Mouse (Mus musculus) left cerebral cortex, postnatal 36 days (tissue): ENCODE data around the gene Rabgef1. TPM values are rescaled to one million over a fixed set of nuclear protein-coding genes. Genes with fewer than 3 reads are reported as not detected.
"Not testable (repeated sequence)": the region's sequence is repeated elsewhere in the genome, so short reads cannot be mapped to it uniquely, and the experiment has no call there.

Experiments
- DNase-seq, 2 experiments: peaks; one replicate each; pipeline ENCODE4 v3.0.0; 2021 to 2022; ENCODE audit warnings: low spot score in 2 of 2, mixed read lengths in 1 of 2
- intact Hi-C: fragments of 180-260 bp; cut with DNase I; formaldehyde crosslinking; loops from one replicate; pipeline ENCODE4 v1.15.1; 2025
- total RNA-seq, 2 experiments: library from RNA; stranded (reverse); gene quantifications; 2 replicates each; pipeline ENCODE4 v1.2.3; 2021

Gene Rabgef1
- total RNA-seq, 2 experiments from 2014 or later, result 58.6 to 59.7 TPM

DNA sequence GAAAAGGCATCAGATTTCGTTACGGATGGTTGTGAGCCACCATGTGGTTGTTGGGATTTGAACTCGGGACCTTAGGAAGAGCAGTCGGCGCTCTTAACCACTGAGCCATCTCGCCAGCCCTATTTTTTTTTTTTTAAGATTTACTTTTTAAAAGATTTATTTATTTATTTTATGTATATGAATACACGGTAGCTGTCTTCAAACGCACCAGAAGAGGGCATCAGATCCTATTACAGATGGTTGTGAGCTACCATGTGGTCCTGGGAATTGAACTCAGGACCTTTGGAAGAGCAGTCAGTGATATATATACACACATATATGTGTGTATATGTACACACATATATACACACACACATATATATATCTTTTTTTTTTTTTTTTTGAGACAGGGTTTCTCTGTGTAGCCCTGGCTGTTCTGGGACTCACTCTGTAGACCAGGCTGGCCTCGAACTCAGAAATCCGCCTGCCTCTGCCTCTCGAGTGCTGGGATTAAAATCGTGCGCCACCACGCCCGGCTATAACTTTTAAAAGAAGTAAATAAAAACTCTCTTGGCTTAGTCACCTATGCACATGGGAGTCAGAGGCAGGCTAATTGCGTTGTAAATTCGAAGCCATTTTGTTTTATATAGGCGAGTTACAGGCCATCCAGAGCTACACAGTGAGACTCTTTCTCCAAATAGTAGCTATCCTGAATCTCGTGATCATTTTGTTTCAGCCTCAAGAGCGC lies 84.4 kb downstream of the Rabgef1 start:
- DNase-seq, intact Hi-C loops: not testable (repeated sequence)

DNA sequence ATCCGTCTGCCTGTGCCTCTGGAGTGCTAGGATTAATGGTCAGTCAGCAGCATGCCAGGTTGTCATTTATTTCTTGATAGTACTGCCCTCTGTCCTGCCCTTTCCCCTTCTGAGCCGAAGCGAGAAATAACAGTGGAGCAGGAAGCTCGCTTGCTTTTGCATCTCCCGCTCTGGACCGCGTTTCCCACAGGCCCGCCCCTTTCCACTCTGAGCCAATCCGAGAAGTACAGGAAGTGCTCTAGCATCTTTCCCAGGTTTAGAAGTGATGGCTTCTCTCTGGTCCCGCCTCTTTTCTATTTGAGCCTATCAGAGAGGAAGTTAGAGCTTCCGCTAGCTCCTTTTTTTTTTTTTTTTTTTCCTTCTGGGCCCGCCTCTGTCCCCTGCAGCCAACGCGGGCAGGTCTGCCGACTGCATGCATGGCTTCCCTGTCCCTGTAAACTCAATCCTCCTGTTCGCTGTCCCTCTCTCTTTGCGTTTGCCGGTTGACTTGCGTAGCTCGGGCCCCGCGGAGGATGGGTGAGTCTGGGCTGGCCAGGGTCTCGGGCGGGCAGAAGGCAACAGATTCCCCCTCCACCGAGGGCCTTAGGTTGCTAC lies 85.2 kb downstream of the Rabgef1 start:
- DNase-seq, result peak; percentile 89 to 92
- intact Hi-C loops, result no loop called here

DNA sequence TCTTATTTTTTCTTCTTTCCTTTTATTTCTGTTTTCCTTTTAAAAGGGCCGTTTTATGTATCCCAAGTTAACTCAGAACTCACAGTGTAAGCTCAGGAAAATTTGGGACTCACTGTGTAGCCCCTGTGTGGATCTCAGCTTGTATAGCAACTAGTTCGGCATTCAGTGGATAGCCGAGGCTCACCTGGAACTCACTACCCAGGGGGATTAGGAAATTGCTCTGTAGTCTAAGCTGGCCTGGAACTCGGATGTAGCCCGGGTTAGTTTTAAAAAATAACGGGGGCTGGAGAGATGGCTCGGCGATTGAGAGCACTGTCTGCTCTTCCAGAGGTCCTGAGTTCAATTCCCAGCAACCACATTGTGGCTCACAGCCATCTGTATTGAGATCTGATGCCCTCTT lies 85.7 kb downstream of the Rabgef1 start:
- DNase-seq, result no peak
- intact Hi-C loops, result no loop called here

DNA sequence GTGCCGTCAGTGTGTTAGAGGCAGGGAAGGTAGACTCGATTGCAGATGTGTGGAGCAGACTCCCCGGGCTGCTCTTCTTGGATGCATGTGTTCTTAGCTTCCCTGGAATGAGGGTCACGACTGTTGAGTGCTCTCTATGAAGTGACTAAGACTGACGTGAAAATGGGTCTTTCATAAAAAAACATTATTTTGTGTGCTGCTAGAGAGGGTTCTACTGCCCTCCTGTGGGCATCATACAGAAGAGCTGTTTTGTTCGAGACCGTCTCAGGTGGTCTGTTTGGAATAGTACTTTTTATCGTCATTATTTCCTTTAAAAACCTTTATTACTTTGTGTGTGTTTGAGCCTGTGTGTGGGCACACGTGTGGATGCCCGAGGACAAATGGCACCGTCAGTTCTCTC lies 91.9 kb downstream of the Rabgef1 start:
- intact Hi-C loops, result no loop called here

More for the DNA sequence above, 91.9 kb downstream of the Rabgef1 start:
- DNase-seq, result no peak

Other genes with a start within 250 kb of the Rabgef1 start
- 10 to 100 TPM; 45.5 to 45.8 TPM for gene Vkorc1l1, start 229.8 kb upstream of the Rabgef1 start, total RNA-seq
- 10 to 100 TPM; 10.5 to 11.8 TPM for gene Gusb, start 168.7 kb upstream of the Rabgef1 start, total RNA-seq
- gene Asl, start 142.6 kb upstream of the Rabgef1 start, total RNA-seq, result 10 to 100 TPM; 17.7 to 19.9 TPM
- gene Crcp, start 142.5 kb upstream of the Rabgef1 start, total RNA-seq, result 10 to 100 TPM; 33.9 to 36.6 TPM
- gene Tpst1, start 98.5 kb upstream of the Rabgef1 start, total RNA-seq, result 10 to 100 TPM; 33.2 to 35.3 TPM
- gene Kctd7, start 26.9 kb upstream of the Rabgef1 start, total RNA-seq, result 10 to 100 TPM in 1 of 2 experiments, 1 to 10 TPM in 1; 9.4 to 13.1 TPM
- gene Tmem248, start 45.3 kb downstream of the Rabgef1 start, total RNA-seq, result 10 to 100 TPM; 42.9 to 43.3 TPM
- gene Sbds, start 83.7 kb downstream of the Rabgef1 start, total RNA-seq, result 10 to 100 TPM; 75.4 to 81.3 TPM
- 10 to 100 TPM; 15.3 to 16.2 TPM for gene Tyw1, start 83.8 kb downstream of the Rabgef1 start, total RNA-seq
- 100 to 1,000 TPM; 130 to 138 TPM for gene Caln1, start 197.7 kb downstream of the Rabgef1 start, total RNA-seq
- 1 to 10 TPM; 1.6 to 2.0 TPM for gene A330070K13Rik, start 212.8 kb downstream of the Rabgef1 start, total RNA-seq